Mouse (Mus musculus): ENCODE measurements around the gene Adh7.

DNA sequence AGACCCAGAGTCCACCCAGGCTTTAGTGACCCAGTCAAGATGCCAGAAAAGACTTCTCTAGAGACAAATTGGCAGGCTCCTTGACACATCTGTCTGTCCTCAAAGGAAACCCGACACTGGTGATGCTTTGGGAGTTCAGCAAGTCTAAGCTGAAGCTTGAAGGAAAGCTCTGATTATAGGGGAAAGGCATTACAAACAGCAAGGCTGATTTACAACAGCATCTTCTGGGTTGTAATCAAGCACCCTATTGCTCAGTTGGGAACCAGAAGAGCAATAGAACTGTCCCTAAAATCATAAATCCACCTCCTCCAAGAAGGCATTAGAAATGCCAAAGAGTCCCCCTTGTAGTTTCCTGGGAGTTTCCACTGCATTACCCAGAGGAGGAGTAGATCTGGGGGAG lies 52.9 kb downstream of the Adh7 start:
- no peak for TF ChIP-seq CTCF (IDR thresholded peaks at IDR 0.05)
- TF ChIP-seq EP300 (IDR thresholded peaks at IDR 0.05): no peak
